Mouse (Mus musculus) thymus, adult 2 months (tissue): Measurements from ENCODE around the gene Cmtr1. TPM values are rescaled to one million over a fixed set of nuclear protein-coding genes. Genes with fewer than 3 reads are reported as not detected.
A peak's percentile ranks its signal among the peaks of the same experiment; 100 is the strongest.

Source experiments
- DNase-seq: peaks from one replicate; pipeline ENCODE4 v3.0.0; 2021
- H3K27ac ChIP-seq: fragments of 200-500 bp; 2 replicates; pipeline ENCODE4 v1.5.1; 2012; ENCODE audit warnings: low read length, control low read depth; ENCODE audit not compliant: control insufficient read depth, insufficient read depth
- H3K27me3 ChIP-seq: fragments of 200-500 bp; 2 replicates; pipeline ENCODE4 v1.6.1; 2012; ENCODE audit warnings: mild to moderate bottlenecking, low read length, moderate library complexity, mixed read lengths; ENCODE audit not compliant: control insufficient read depth, insufficient read depth
- H3K36me3 ChIP-seq: fragments of 200-500 bp; 2 replicates; pipeline ENCODE4 v1.6.1; 2012; ENCODE audit warnings: mild to moderate bottlenecking, low read length, moderate library complexity; ENCODE audit not compliant: control insufficient read depth, insufficient read depth
- H3K4me1 ChIP-seq: fragments of 200-500 bp; replicated peaks from 2 replicates; pipeline ENCODE4 v1.6.1; 2012; ENCODE audit warnings: low read length; ENCODE audit not compliant: control insufficient read depth, insufficient read depth
- H3K4me3 ChIP-seq: fragments of 200-500 bp; 2 replicates; pipeline ENCODE4 v1.5.1; 2012; ENCODE audit warnings: mild to moderate bottlenecking, low read length, control low read depth, moderate library complexity; ENCODE audit not compliant: control insufficient read depth, insufficient read depth
- CTCF ChIP-seq: fragments of 200-500 bp; IDR thresholded peaks from 2 replicates; pipeline ENCODE4 v1.5.1; 2012; ENCODE audit warnings: mild to moderate bottlenecking, control low read depth, low read length, moderate library complexity, borderline replicate concordance; ENCODE audit not compliant: control insufficient read depth, poor library complexity, insufficient read depth; ENCODE audit errors: extremely low read depth
- POLR2A ChIP-seq: fragments of 200-500 bp; IDR thresholded peaks from 2 replicates; pipeline ENCODE4 v1.6.1; 2012; ENCODE audit warnings: mild to moderate bottlenecking, low read length, control low read depth, moderate library complexity; ENCODE audit not compliant: control insufficient read depth, poor library complexity, insufficient read depth; ENCODE audit errors: extremely low read depth
- WGBS: fragments of 180-500 bp; shearing (Covaris S2); methylation state at CpG from one replicate; pipeline ENCODE4 v1.1.7; 2018; 5-methylcytosine and 5-hydroxymethylcytosine counted together
- polyA plus RNA-seq: library from polyadenylated mRNA; depleted of rRNA; stranded (reverse); fragments of >200 nt; gene quantifications from 2 replicates; pipeline ENCODE4 v1.2.3, GENCODE M21; 2012

Cmtr1 gene
- polyA plus RNA-seq, 1 experiment = 53.9 TPM

GRCm38 (mm10) chr17:29725027-29725620 is 64.7 kb downstream of the Cmtr1 start:
- no peak for DNase-seq
- H3K27ac ChIP-seq = no peak overlapping the region
- TF ChIP-seq POLR2A (no peak), CTCF (no peak)
- H3K27me3 ChIP-seq = no peaks in the 10 kb centered on the region
- H3K4me3 ChIP-seq = no peak overlapping the region
- no peaks in the 10 kb centered on the region for H3K36me3 ChIP-seq
- 0 out of 2 replicates have a peak, but pooled peaks cover 5% of the 10 kb centered on the region for H3K4me1 ChIP-seq
- WGBS = 69% methylated on average over 6 of the region's 6 CpGs

- no peak for TF ChIP-seq CTCF
- TF ChIP-seq POLR2A = no peak
- Histone ChIP-seq H3K27ac (no peak overlapping the region), H3K27me3 (no peaks in the 10 kb centered on the region), H3K4me3 (no peak overlapping the region), H3K4me1 (no peaks in the 10 kb centered on the region), H3K36me3 (no peaks in the 10 kb centered on the region)
- 56% methylated on average over 8 of the region's 8 CpGs for WGBS
- peak; percentile 35 for DNase-seq
These were observed 67.7 kb downstream of the Cmtr1 start for GRCm38 (mm10) chr17:29728082-29728481.

- H3K4me1 ChIP-seq = no peaks in the 10 kb centered on the region
- TF ChIP-seq POLR2A (no peak), CTCF (no peak)
- H3K27ac ChIP-seq = no peak overlapping the region
- H3K27me3 ChIP-seq = no peaks in the 10 kb centered on the region
- 88% methylated on average over 13 of the region's 13 CpGs for WGBS
- no peaks in the 10 kb centered on the region for H3K36me3 ChIP-seq
- no peak for DNase-seq
- H3K4me3 ChIP-seq = no peak overlapping the region
These were observed 70.3 kb downstream of the Cmtr1 start for GRCm38 (mm10) chr17:29730510-29731265.

- Histone ChIP-seq H3K27ac (no peak overlapping the region), H3K36me3 (no peaks in the 10 kb centered on the region), H3K27me3 (no peaks in the 10 kb centered on the region), H3K4me3 (no peak overlapping the region), H3K4me1 (no peaks in the 10 kb centered on the region)
- TF ChIP-seq CTCF (no peak), POLR2A (no peak)
- 88% methylated on average over 12 of the region's 12 CpGs for WGBS
- no peak for DNase-seq
These were observed 71.0 kb downstream of the Cmtr1 start for GRCm38 (mm10) chr17:29731266-29731952.

- no peak overlapping the region for H3K4me3 ChIP-seq
- H3K4me1 ChIP-seq = no peaks in the 10 kb centered on the region
- H3K27ac ChIP-seq = no peak overlapping the region
- TF ChIP-seq POLR2A (no peak), CTCF (no peak)
- no peaks in the 10 kb centered on the region for H3K36me3 ChIP-seq
- DNase-seq = no peak
- WGBS = 88% methylated on average over 6 of the region's 6 CpGs
- no peaks in the 10 kb centered on the region for H3K27me3 ChIP-seq
These were observed 71.5 kb downstream of the Cmtr1 start for GRCm38 (mm10) chr17:29731953-29732325.

GRCm38 (mm10) chr17:29732522-29732921 is 72.1 kb downstream of the Cmtr1 start:
- no peak overlapping the region for H3K27ac ChIP-seq
- no peak for TF ChIP-seq POLR2A
- TF ChIP-seq CTCF = no peak
- H3K36me3 ChIP-seq = no peaks in the 10 kb centered on the region
- H3K27me3 ChIP-seq = no peaks in the 10 kb centered on the region
- no peak overlapping the region for H3K4me3 ChIP-seq
- H3K4me1 ChIP-seq = no peaks in the 10 kb centered on the region
- DNase-seq = no peak
- 90% methylated on average over 2 of the region's 2 CpGs for WGBS
